Mouse (Mus musculus) limb, embryonic 14.5 days (tissue): ENCODE results near the gene Capn15. TPM values are rescaled to one million over a fixed set of nuclear protein-coding genes. Genes with fewer than 3 reads are reported as not detected.

ENCODE experiments used
- ATAC-seq: fragments of 200-750 bp; cut with Nextera tagmentation; 2 replicates; pipeline ENCODE4 v1.8.0; 2017; ENCODE audit warnings: low read depth, moderate number of reproducible peaks, moderate TSS enrichment; ENCODE audit not compliant: low FRiP score
- DNase-seq: peaks from one replicate; pipeline ENCODE4 v3.0.0-alpha.2; 2015; ENCODE audit warnings: low spot score
- H3K27ac ChIP-seq: fragments of 300-500 bp; sonication (generic); replicated peaks from 2 replicates; pipeline ENCODE4 v1.5.1; 2014; ENCODE audit warnings: low read depth, mild to moderate bottlenecking, low read length, moderate library complexity, mixed read lengths
- H3K27me3 ChIP-seq: fragments of 300-500 bp; sonication (generic); 2 replicates; pipeline ENCODE4 v1.6.1; 2014; ENCODE audit warnings: low read length, mixed read lengths; ENCODE audit not compliant: control insufficient read depth, insufficient read depth
- H3K36me3 ChIP-seq: fragments of 300-500 bp; sonication (generic); 2 replicates; pipeline ENCODE4 v1.6.1; 2014; ENCODE audit warnings: mild to moderate bottlenecking, low read length, moderate library complexity, mixed read lengths; ENCODE audit not compliant: control insufficient read depth, insufficient read depth
- H3K4me1 ChIP-seq: fragments of 300-500 bp; sonication (generic); 2 replicates; pipeline ENCODE4 v1.6.1; 2014; ENCODE audit warnings: antibody characterized with exemption, low read length, mixed read lengths; ENCODE audit not compliant: control insufficient read depth, insufficient read depth
- H3K4me2 ChIP-seq: fragments of 300-500 bp; sonication (generic); replicated peaks from 2 replicates; pipeline ENCODE4 v1.6.1; 2014; ENCODE audit warnings: low read depth, mild to moderate bottlenecking, low read length, moderate library complexity; ENCODE audit not compliant: severe bottlenecking
- H3K4me3 ChIP-seq: fragments of 300-500 bp; sonication (generic); replicated peaks from 2 replicates; pipeline ENCODE4 v1.5.1; 2014; ENCODE audit warnings: low read length
- H3K9ac ChIP-seq: fragments of 300-500 bp; sonication (generic); 2 replicates; pipeline ENCODE4 v1.6.1; 2014; ENCODE audit warnings: mild to moderate bottlenecking, low read depth, low read length, moderate library complexity; ENCODE audit not compliant: severe bottlenecking
- H3K9me3 ChIP-seq: fragments of 300-500 bp; sonication (generic); 2 replicates; pipeline ENCODE4 v1.6.1; 2016; ENCODE audit warnings: low read length; ENCODE audit not compliant: control insufficient read depth
- POLR2A ChIP-seq: fragments of 200-500 bp; IDR thresholded peaks from 2 replicates; pipeline ENCODE4 v1.8.0; 2012; ENCODE audit warnings: inconsistent platforms, mild to moderate bottlenecking, moderate library complexity, borderline replicate concordance; ENCODE audit not compliant: insufficient read depth, insufficient read length; ENCODE audit errors: extremely low read depth
- WGBS: fragments of 180-500 bp; shearing (Covaris S2); extraction: QIAGEN DNeasy Blood & Tissue Kit; methylation state at CpG from one replicate; pipeline ENCODE4 v1.1.7; 2014; 5-methylcytosine and 5-hydroxymethylcytosine counted together
- polyA plus RNA-seq, 2 experiments: library from polyadenylated mRNA; depleted of rRNA in 1 of 2; stranded (reverse) in 1 of 2; unstranded in 1 of 2; fragments of >200 nt; fragmentation: Nextera tagmentation in 1 of 2; extraction: Ambion mirVana in 1 of 2; gene quantifications; 2 replicates each; pipeline versions ENCODE4 v1.2.1 to v1.2.3; 2012 to 2014

The Capn15 gene
- polyA plus RNA-seq, 2 experiments: 31.0 to 50.1 TPM

DNA sequence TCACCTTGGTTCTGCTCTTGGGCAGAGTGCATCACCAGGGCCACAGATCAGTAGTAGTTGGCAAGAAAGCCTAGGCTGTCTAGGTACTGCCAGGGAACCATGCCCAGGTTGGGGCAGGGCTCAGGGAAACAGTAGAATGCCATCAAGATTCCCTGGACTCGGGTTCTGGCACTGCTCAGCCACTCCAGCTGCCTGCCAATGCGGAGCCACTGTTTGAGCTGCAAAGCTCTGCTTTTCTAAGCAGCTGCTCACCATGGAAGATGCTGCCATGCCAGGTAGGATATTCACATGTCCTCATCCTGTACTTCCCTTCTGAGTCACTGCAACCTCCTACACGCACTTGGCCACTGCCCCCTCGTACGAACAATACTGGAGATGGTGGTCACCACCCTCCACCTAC is 4.7 kb downstream of the Capn15 start:
- TF ChIP-seq POLR2A: no peak
- Histone ChIP-seq H3K4me3 (no peak overlapping the region), H3K4me1 (peaks cover 17% of the 10 kb centered on the region), H3K27ac (no peak overlapping the region), H3K4me2 (no peak overlapping the region), H3K9me3 (no peaks in the 10 kb centered on the region), H3K9ac (no peak overlapping the region), H3K27me3 (no peaks in the 10 kb centered on the region), H3K36me3 (0 out of 2 replicates have a peak, but pooled peaks cover 3% of the 10 kb centered on the region)
- 90% methylated on average over 5 of the region's 5 CpGs for WGBS
- ATAC-seq (no peak), DNase-seq (no peak)

DNA sequence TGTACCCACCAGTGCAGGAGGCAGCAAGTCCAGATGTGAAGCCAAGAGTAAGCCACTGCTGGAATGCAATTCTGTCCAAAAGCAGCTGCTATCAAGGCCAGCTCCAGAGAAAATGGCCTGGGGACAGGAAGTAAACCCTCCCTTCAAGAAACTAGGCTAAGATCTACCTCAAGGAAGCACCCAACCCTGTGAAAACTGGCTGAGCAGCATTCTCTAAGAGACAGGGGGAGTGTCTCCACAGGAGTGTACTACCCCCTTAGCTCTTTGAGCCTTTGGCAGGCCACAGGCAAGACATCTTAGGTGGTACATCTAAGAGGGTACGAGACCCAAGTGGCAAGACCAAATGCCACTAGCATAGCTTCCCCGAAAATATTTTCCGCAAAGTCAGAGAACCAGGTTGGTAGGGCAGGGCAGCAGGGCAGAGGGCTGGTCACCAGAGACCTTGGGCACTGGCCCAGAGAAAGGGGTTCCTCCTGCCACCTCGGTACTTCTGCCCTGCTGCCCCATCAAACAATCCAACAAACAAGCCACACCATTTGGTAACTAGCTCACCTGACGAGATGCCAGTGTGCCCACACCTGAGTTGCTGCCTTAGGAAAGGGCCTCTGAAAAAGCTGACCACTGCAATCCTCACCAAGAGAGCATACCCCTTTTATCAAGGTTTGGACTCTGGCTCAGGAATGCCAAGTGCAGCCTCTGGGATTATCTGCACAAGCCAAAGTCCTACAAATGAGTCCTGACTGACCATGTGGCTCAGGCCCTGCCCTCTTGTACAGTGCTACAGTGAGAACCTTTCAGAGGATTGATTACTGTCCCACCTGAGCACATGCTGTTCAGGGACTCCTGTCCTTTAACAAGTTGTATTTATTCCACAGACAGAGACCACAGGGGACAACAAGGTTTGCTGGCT is 5.5 kb downstream of the Capn15 start:
- Histone ChIP-seq H3K36me3 (0 out of 2 replicates have a peak, but pooled peaks cover 3% of the 10 kb centered on the region), H3K9me3 (no peaks in the 10 kb centered on the region), H3K27ac (no peak overlapping the region), H3K9ac (no peak overlapping the region), H3K27me3 (no peaks in the 10 kb centered on the region), H3K4me3 (no peak overlapping the region), H3K4me2 (no peak overlapping the region), H3K4me1 (peaks cover 17% of the 10 kb centered on the region)
- WGBS: 81% methylated on average over 5 of the region's 5 CpGs
- no peak for TF ChIP-seq POLR2A
- peak; percentile 40 for DNase-seq
- ATAC-seq: no peak

DNA sequence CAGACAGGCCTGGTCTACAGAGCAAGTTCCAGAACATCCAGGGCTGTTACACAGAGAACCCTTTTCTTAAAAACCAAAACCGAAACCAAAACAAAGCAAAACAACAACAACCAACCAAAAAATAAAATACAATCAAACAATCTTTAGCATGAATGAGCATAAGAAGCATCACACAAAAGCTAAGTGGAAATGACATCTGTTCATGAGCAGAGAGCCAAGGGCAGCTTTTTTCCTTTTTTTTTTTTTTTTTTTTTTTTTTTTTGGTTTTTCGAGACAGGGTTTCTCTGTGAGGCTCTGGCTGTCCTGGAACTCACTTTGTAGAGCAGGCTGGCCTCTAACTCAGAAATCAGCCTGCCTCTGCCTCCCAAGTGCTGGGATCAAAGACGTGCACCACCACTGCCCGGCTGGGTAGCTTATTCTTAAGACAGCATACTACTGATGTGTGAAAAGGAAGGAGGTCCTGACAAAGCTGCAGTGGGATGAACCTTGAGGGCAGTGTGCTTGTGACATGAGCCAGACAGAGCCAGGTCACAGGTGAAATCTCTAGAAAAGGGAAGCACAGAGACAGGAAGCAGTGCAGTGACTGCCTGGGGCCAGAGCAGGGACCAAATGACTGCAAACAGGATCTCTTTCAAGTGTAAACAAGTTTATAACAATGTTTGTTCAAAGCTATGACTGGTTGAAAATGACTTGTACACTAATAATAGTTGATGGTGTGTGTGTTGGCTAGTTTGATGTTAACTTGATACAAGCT is 14.5 kb downstream of the Capn15 start:
- Histone ChIP-seq H3K36me3 (peaks cover 11% of the 10 kb centered on the region; the same call in 1 of the 2 replicates), H3K4me3 (no peak overlapping the region), H3K27ac (no peak overlapping the region), H3K9ac (no peak overlapping the region), H3K27me3 (no peaks in the 10 kb centered on the region), H3K9me3 (no peaks in the 10 kb centered on the region), H3K4me1 (0 out of 2 replicates have a peak, but pooled peaks cover 5% of the 10 kb centered on the region), H3K4me2 (no peak overlapping the region)
- no peak for TF ChIP-seq POLR2A
- no peak for DNase-seq
- WGBS: 76% methylated on average over 4 of the region's 4 CpGs
- ATAC-seq: no peak

DNA sequence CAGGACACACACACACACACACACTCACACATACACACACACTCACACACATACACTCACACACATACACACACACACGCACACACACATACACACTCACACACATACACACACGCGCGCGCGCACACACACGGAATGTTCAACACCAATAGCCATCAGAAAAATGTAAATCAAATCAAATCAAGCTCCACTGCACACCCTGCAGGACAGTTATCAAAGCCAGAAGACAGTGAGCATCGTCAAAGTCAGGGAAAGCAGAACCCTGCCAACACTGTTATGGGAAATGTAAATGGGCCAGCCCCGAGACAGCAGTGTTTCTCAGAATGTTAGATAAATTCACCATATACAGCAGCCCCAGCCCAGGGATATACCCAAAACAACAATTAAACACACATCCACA is 15.1 kb downstream of the Capn15 start:
- H3K9me3 ChIP-seq: no peaks in the 10 kb centered on the region
- 95% methylated on average over 9 of the region's 9 CpGs for WGBS
- no peak overlapping the region for H3K4me3 ChIP-seq
- no peak overlapping the region for H3K4me2 ChIP-seq
- no peak overlapping the region for H3K27ac ChIP-seq
- ATAC-seq (no peak), DNase-seq (no peak)
- no peak overlapping the region for H3K9ac ChIP-seq
- H3K27me3 ChIP-seq: no peaks in the 10 kb centered on the region
- peaks cover 11% of the 10 kb centered on the region; the same call in 1 of the 2 replicates for H3K36me3 ChIP-seq
- H3K4me1 ChIP-seq: 0 out of 2 replicates have a peak, but pooled peaks cover 5% of the 10 kb centered on the region
- no peak for TF ChIP-seq POLR2A

DNA sequence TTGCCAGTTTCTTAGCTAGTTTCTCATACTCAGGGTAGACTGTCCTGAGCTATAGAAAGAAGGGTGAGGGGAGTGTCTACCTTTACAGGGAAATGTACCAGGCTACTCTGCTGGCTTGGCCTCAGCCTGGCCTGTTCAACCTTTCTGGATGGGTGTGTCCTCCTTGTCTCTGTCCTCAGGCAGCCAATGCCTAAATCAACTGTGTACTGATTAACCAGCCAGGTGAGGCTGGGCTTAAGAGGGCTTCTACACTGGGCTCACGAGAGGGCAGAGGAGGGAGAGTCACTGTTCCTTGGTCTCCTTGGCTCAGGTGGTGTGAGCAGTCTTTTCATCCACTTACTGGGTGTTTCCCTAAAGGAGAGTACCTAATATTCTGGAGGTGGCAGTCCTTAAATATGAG is 17.4 kb downstream of the Capn15 start:
- no peak overlapping the region for H3K4me3 ChIP-seq
- H3K36me3 ChIP-seq: peaks cover 25% of the 10 kb centered on the region
- WGBS: 50% methylated on average over 1 of the region's 1 CpGs
- DNase-seq: no peak
- TF ChIP-seq POLR2A: no peak
- H3K27me3 ChIP-seq: no peaks in the 10 kb centered on the region
- no peak overlapping the region for H3K27ac ChIP-seq
- H3K4me1 ChIP-seq: no peaks in the 10 kb centered on the region
- no peak overlapping the region for H3K4me2 ChIP-seq
- ATAC-seq: no peak
- no peak overlapping the region for H3K9ac ChIP-seq
- H3K9me3 ChIP-seq: no peaks in the 10 kb centered on the region
